Mouse (Mus musculus) kidney, postnatal 4 days (tissue): ENCODE data around the gene Dlg1.

Source experiments
- DNase-seq, 2 experiments: peaks; one replicate each; pipeline ENCODE4 v3.0.0; 2021; ENCODE audit warnings: mixed read lengths in 2 of 2

Gene Dlg1

DNA sequence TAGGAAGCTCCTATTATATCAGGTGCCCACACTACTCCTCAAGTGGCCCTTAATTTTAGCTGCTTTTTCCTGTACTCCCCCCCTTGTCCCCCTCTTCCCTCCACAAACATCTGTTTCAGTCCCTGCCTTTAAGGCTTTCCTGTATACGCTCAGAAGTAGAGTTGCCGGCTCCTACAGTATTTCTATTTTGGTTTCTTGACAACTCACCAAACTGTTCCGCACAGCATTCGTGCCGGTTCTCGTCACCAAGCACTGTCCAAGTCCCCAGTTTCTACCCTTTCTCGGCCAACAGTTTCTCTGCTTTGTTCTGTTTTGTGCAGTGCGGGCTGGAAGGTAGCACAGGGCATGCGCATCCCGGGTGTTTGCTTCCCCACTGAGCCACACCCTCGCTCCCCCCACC is 245.7 kb downstream of the Dlg1 start:
- no peak for DNase-seq

DNA sequence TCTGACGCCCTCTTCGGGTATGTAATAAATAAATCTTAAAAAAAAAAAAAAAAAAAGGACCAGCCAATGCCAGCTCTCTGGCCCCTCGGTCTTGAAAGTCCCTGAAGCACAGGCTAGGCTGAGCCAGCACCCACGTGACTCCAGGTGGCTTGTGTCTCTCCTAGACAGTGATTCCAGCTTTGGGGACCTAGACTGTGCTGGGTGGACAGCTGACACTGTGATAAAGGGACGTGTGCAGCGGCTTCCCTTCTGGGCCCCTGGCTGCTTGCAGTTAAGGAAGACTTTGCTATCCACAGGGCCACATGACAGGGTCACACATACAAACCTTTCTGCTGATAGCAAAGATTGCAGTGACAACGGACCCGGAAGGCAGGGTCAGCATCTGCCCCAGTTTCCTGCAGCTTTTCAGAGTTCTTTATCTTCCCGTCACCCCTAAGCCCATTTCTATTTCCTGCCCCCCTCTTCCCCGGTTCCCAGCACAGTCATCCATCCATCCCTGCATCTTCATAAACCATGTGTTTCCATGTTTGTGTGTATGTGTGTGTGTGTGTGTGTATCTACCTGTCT is 247.1 kb downstream of the Dlg1 start:
- DNase-seq, result peak in 1 of 2 experiments; percentile 27

DNA sequence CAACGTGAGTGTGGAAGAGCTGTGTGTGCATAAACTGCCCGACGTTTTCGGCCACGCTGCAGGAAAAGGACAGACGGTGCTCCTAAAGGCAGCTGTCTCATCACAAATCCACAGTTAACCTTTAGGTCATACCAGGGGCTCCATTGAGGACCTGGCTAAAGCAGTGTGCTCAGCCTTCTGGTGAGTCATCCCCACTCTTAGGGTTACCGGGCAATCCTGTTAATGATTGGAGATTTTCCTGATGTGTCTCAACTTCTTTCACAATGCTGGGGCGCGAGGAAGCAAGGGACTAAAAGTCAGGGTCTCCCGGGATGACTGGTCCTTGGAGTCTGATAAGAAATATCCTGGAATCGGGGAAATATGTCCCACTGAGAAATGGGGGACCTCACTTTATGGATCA is 254.5 kb downstream of the Dlg1 start:
- DNase-seq, result no peak

DNA sequence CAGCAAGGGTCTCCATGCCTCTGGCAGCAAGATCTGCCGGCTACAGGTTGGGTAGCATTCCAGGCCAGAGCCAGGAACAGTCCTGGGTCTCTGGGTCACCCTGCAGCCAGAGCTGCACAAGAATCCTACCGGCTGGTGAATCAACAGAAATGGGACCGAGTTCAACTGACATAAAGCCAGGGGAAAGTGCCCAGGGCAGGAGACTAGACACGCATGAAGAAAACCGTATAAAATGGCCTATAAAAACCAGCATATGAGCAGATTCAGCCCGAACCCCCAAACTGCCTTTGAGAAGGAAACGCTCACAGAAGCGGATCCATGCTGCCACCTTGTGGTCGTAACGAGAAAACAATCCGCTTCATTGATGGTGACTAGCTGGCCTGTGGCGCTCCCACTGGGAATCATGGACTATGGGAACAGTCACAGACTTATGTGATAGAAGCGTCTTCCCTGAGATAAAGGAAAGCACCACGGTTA is 255.0 kb downstream of the Dlg1 start:
- DNase-seq, result peak; percentile 86 to 88

- no peak for DNase-seq
These were observed 261.1 kb downstream of the Dlg1 start for GRCm38 (mm10) chr16:31924368-31924767.
